Mouse (Mus musculus) cerebellum, postnatal 14 days (tissue): ENCODE results near the gene Spice1.

Experiments
- DNase-seq, 2 experiments: peaks; one replicate each; pipeline ENCODE4 v3.0.0; 2021; ENCODE audit warnings: mixed read lengths in 2 of 2

Spice1 gene

DNA sequence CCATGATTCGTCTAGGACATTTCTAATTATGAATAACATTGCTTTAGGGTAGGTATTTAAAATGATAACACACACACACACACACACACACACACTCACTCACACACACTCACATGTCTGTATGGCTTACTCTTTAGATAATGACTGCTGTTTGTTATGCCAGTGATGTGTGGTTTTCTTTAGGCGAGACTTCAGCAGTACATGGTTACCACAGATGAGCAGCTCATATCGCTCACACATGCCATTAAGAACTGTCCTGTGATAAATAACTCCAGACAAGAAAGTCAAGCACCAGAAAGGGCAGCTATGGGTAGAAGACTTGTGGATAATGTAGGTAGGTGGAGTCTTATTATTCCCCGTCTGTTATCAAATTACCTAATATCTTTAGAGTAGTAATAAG, 28.5 kb downstream of the Spice1 start:
- DNase-seq: no peak

DNA sequence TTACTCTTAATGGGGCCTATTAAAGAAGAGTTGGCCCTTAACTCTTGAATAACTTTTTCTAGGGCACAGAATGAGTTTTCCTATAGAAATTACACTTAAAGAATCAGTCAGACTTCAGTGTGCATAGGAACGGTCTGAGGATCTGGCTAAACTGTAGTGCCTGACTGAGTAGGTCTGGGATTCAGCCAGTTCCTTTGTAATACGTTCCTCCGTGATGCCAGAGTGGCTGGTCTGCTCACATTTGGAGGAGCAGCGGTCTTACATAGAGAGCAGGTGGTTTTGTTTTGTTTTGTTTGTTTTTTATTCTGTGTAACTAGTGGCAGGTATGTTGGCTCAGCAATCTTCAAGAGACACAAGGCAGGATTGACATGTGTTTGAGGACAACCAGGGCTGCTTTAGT, 33.1 kb downstream of the Spice1 start:
- DNase-seq: no peak

GRCm38 (mm10) chr16:44381578-44381977, 34.7 kb downstream of the Spice1 start:
- no peak for DNase-seq

- DNase-seq: peak in 1 of 2 experiments; percentile 23
Measured at GRCm38 (mm10) chr16:44383549-44383948, 36.6 kb downstream of the Spice1 start.

- peak in 1 of 2 experiments; percentile 13 for DNase-seq
Measured at GRCm38 (mm10) chr16:44384251-44384650, 37.3 kb downstream of the Spice1 start.

- DNase-seq: peak; percentile 56 to 70
Measured at GRCm38 (mm10) chr16:44391877-44392548, 45.1 kb downstream of the Spice1 start.

DNA sequence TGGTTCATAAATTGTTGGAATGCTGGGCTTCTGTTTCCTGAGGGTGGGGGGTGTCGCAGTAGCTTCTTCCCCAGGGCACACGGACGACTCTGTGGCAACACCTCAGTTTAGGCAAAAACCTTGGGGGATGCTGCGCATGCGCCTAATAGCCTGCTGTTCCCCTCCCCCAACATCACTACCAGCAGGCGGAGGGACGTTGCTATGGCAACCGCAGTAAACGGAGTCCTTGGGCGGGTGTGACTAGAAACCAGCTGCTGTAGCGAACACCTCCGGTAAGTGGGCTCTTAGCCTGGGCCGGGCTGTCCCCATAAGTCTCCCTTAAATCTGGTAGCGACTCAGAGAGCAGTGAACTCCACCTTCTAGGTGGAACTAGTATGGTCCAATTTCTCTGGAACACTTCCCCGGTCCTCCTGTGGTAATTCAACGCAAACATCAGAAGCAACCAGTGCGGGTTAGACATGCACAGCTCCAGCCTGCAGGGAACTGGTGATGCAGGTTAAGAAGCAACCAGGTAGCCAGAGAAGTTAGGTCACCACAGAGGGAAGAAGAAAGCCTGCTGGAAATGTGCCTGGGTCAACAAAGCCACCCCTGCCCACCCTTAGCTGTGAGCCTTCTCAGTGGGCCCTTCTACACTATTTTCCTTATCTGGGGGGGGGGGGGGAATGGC, 47.8 kb downstream of the Spice1 start, which contains the start of gene Cfap44:
TSS of gene Cfap44 (plus strand) at position 220 of the 667 bp plus-strand sequence.
- peak; percentile 85 to 90 for DNase-seq

DNA sequence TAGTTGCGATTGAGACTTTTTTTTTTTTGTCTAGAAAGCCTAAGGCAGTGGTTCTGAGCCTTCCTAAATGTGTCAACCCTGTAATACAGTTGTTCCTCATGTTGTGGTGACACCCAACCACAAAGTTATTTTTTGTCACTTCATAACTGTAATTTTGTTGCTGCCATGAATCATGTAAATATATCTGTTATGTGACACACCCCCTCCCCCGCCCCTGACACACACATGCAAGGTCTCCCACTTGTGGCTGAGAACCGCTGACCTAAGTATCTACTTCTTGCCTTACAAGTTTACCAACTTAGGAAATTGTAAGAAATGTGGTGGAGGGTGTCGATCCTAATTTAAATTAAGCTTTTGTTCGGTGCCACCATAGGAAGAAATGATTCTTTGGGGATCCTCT, 58.0 kb downstream of the Spice1 start:
- DNase-seq: no peak

- DNase-seq: peak; percentile 32 to 60
Measured at GRCm38 (mm10) chr16:44407211-44407610, 60.3 kb downstream of the Spice1 start.

DNA sequence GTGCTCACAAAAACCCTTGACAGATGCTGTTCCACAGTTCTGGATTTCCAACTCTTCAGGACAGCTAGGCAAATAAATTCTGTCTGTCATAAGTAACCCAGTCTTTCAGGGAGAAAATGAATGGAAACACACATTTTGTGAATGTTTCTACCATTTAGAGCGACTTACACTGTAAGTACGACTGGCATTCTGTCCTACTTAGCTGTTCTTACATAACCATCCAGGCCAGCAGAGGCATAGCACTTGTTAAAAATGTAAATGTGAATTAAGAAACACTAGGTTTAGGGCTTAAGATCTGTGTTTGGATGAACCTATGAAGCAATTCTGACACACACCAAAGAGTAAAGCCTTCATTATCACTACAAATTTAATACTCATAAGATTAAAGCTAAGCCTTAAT, 61.4 kb downstream of the Spice1 start:
- DNase-seq: no peak

DNA sequence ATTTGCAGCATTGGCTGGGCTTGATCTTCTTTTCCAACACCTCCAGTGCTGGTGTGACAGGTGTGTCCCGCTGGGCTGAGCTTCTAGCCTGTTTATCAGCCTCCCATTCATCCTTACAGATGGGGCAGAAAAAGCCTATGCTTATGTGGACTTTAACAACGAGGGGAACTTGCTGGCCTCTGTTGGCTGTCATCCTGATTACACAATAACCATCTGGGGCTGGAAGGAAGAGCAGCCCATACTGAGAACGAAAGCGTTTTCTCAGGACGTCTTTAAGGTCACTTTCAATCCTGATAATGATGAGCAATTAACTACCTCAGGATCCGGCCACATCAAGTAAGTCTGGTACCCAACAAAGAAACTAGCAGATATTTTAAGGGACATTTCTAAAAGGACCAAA, 63.3 kb downstream of the Spice1 start:
- no peak for DNase-seq

DNA sequence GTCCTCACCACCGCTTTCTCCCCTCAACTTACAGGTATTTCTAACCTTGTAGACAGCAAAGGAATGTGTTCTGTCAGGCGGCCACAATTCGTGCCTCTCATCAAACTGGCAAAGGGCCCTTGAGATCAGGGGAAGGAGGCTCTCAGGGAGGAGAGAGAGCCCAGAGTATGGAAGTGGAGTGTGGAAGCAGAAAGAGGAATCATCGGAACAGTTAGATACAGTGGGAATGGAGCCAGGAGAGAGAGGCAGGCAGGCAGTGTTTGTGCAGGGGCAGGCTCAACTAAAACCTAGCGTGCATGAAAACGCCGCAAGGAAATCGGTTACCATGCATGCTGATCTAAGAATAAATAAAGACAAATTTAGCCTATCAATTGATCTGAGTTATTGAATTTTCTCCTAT, 70.7 kb downstream of the Spice1 start:
- peak; percentile 36 to 60 for DNase-seq

- no peak for DNase-seq
Measured at GRCm38 (mm10) chr16:44421735-44422134, 74.8 kb downstream of the Spice1 start.

DNA sequence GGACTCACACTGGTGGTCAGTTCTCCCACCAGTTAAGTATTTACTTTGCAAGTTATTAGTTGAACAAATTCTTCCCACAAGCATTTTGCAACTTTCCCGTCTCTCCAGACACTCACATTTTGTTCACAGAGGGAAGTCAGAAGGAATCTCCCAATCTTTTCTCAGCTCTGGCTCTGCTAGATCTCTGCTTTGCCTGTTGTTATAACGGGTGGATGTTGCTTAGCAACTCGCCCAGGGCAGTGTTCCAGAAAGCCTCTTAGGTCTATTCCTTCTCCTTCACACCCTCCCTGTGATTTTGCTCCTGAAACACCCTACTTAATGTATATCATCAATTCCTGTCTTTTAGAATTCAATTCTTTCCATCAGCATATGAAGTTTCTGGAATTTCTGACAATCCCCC, 76.6 kb downstream of the Spice1 start:
- DNase-seq: peak; percentile 11 to 17

DNA sequence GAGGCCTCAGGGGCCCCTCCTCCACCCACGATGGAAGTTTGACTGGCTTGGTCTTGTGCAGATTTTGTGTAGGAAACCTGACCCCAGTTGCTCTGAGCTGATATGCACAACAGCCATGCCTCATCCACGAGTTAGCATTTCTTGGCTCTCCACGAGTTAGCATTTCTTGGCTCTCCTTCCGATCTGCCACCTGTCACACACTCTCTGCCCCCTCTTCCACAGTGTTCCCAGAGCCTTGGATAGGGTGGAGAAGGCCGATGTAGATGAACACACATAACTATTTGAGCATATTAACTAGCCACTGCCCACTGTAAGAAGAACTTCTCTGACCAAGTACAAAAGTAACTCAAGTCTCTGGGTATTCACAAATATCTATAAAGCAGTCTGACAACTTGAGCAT, 81.5 kb downstream of the Spice1 start:
- DNase-seq: no peak

- DNase-seq: no peak
Measured at GRCm38 (mm10) chr16:44430021-44430420, 83.1 kb downstream of the Spice1 start.

GRCm38 (mm10) chr16:44434931-44435330, 88.0 kb downstream of the Spice1 start:
- no peak for DNase-seq

GRCm38 (mm10) chr16:44435481-44435880, 88.6 kb downstream of the Spice1 start:
- DNase-seq: peak in 1 of 2 experiments; percentile 11
